Mouse (Mus musculus): ENCODE data around the gene Ptgir.

The Ptgir gene

GRCm38 (mm10) chr7:16916342-16917265 lies 10.3 kb downstream of the Ptgir start:
- no peak for DNase-seq (ENCODE audit: low spot score)

- no peak for DNase-seq (ENCODE audit: low spot score)
Measured at GRCm38 (mm10) chr7:16917447-16917846, 11.2 kb downstream of the Ptgir start.

GRCm38 (mm10) chr7:16918014-16918413 lies 11.7 kb downstream of the Ptgir start:
- no peak for DNase-seq (ENCODE audit: low spot score)

GRCm38 (mm10) chr7:16918670-16919069 lies 12.4 kb downstream of the Ptgir start:
- no peak for DNase-seq (ENCODE audit: low spot score)

- no peak for DNase-seq (ENCODE audit: low spot score)
Measured at GRCm38 (mm10) chr7:16919395-16920149, 13.3 kb downstream of the Ptgir start.

- DNase-seq (ENCODE audit: low spot score) = no peak
Measured at GRCm38 (mm10) chr7:16920150-16920579, 13.9 kb downstream of the Ptgir start.

- DNase-seq (ENCODE audit: low spot score) = no peak
Measured at GRCm38 (mm10) chr7:16920818-16921791, 14.8 kb downstream of the Ptgir start.

- DNase-seq (ENCODE audit: low spot score) = no peak
Measured at GRCm38 (mm10) chr7:16921881-16922335, 15.6 kb downstream of the Ptgir start.

GRCm38 (mm10) chr7:16922360-16922973 lies 16.2 kb downstream of the Ptgir start:
- no peak for DNase-seq (ENCODE audit: low spot score)

- DNase-seq (ENCODE audit: low spot score) = no peak
Measured at GRCm38 (mm10) chr7:16923283-16924036, 17.2 kb downstream of the Ptgir start.

GRCm38 (mm10) chr7:16924037-16924834 lies 17.9 kb downstream of the Ptgir start, which contains the start of gene Calm3:
TSS of gene Calm3 (minus strand) at chr7:16924114.
- peak; percentile 99 for DNase-seq (ENCODE audit: low spot score)

GRCm38 (mm10) chr7:16928341-16928740 lies 22.1 kb downstream of the Ptgir start:
- no peak for DNase-seq (ENCODE audit: low spot score)

- DNase-seq (ENCODE audit: low spot score) = peak; percentile 75
Measured at GRCm38 (mm10) chr7:16930850-16931249, 24.6 kb downstream of the Ptgir start.

GRCm38 (mm10) chr7:16931968-16932627 lies 25.8 kb downstream of the Ptgir start:
- peak; percentile 83 for DNase-seq (ENCODE audit: low spot score)

GRCm38 (mm10) chr7:16932704-16933577 lies 26.7 kb downstream of the Ptgir start:
- no peak for DNase-seq (ENCODE audit: low spot score)

GRCm38 (mm10) chr7:16937312-16937711 lies 31.0 kb downstream of the Ptgir start:
- no peak for DNase-seq (ENCODE audit: low spot score)

- DNase-seq (ENCODE audit: low spot score) = no peak
Measured at GRCm38 (mm10) chr7:16938117-16938791, 32.0 kb downstream of the Ptgir start.

All from left cerebral cortex, adult 11 months (tissue).